Mouse (Mus musculus): ENCODE measurements around the gene Afmid. TPM values are rescaled to one million over a fixed set of nuclear protein-coding genes. Genes with fewer than 3 reads are reported as not detected.
"Not testable (repeated sequence)": the region's sequence is repeated elsewhere in the genome, so short reads cannot be mapped to it uniquely, and the experiment has no call there.

Gene Afmid
- total and polyA plus RNA-seq, 3 experiments = 5.0 to 7.5 (median 7.3) TPM

DNA sequence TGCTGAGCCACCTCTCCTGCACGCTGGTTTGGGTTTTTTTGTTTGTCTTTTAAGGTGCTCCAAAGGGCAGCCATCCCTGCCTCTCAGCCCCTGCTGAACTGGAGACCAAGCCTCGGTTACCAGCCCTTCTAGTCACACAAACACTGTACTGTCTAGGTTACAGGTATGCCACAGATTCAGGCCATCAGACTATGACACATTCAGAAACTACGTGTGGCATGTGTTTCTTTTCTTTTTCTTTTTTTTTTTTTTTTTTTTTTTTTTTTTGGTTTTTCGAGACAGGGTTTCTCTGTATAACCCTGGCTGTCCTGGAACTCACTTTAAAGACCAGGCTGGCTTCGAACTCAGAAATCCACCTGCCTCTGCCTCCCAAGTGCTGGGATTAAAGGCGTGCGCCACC is 37.2 kb upstream of the Afmid start:
- dilution Hi-C loops (cut with MboI; ENCODE audit: extremely low pct_ligation_motif_present, extremely low pct_unique_long_range_greater_than_20kb, low sequenced_read_pairs); in situ Hi-C loops (cut with MboI; ENCODE audit: low pct_ligation_motif_present, low pct_unique_long_range_greater_than_20kb, low sequenced_read_pairs): not testable (repeated sequence)
- peaks cover 0 to 39% of the 10 kb centered on the region in 2 experiments for H3K36me3 ChIP-seq (replicated peaks in 1 of 2; ENCODE audit: control insufficient read depth in 1 of 2, insufficient read depth in 1 of 2, low read length in 1 of 2)

DNA sequence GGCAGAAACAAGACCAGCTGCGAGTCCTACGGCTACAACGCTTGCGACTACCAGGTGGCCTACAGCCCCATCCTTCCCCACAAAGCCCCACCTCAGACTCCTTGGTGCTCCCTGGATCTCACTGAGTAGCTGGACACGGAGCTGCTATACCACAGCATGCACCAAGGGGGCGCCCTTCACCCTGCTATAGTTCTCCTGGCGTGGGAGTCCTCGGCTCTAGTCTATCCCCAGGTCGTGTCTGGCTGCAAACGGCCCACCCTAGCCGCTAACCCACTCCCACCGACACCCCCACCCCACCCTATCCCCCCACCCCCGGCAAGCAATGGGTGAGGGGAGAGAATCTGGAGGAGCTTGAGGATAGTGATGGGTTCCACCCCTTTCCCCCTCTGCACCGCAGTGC is 35.4 kb upstream of the Afmid start:
- H3K27me3 ChIP-seq (replicated peaks) = no peaks in the 10 kb centered on the region
- in situ Hi-C loops (cut with MboI; ENCODE audit: low pct_ligation_motif_present, low pct_unique_long_range_greater_than_20kb, low sequenced_read_pairs) (loop anchor here (5.0 kb wide), 1 partner anchor 37 kb away; the partner anchor contains the start of genes Afmid and Tk1), dilution Hi-C loops (cut with MboI; ENCODE audit: extremely low pct_ligation_motif_present, extremely low pct_unique_long_range_greater_than_20kb, low sequenced_read_pairs) (no loop called here)
- H3K36me3 ChIP-seq (replicated peaks in 1 of 2; ENCODE audit: control insufficient read depth in 1 of 2, insufficient read depth in 1 of 2, low read length in 1 of 2) = peaks cover 0 to 24% of the 10 kb centered on the region in 2 experiments
- no peaks in the 10 kb centered on the region for H3K79me2 ChIP-seq (replicated peaks; ENCODE audit: control insufficient read depth, extremely low read depth, insufficient read depth, poor library complexity, severe bottlenecking)
- H3K27ac ChIP-seq (ENCODE audit: insufficient read depth, low read depth) = no peak overlapping the region
- peaks cover 19 to 63% of the 10 kb centered on the region in 2 experiments for H3K4me1 ChIP-seq (ENCODE audit: control insufficient read depth in 1 of 2, insufficient read depth in 2 of 2)
- DNase-seq (ENCODE audit: extremely low read depth) = peak; percentile 85
- peak overlapping the region; percentile 84 for H3K4me2 ChIP-seq (ENCODE audit: insufficient read depth, low read depth, poor library complexity, severe bottlenecking)
- no peaks in the 10 kb centered on the region for H3K9me3 ChIP-seq (replicated peaks; ENCODE audit: low read length)
- peak overlapping the region in 2 of 3 experiments; percentile 27 to 45 for H3K4me3 ChIP-seq (replicated peaks in 1 of 3; ENCODE audit: low read depth in 2 of 3, low read length in 2 of 3, poor library complexity in 1 of 3)
- H3K9ac ChIP-seq (ENCODE audit: insufficient read depth, low read depth) = peak overlapping the region; percentile 39
- TF ChIP-seq MEF2A (IDR thresholded peaks at IDR 0.05; ENCODE audit: borderline replicate concordance, low read depth, low read length) (peak; percentile 36; the same call in 1 of the 2 replicates), E2F4 (IDR thresholded peaks at IDR 0.05; ENCODE audit: insufficient replicate concordance, low read depth, low read length) (no peak), ZMIZ1 (IDR thresholded peaks at IDR 0.05; ENCODE audit: low read depth, low read length) (no peak), USF2 (conservative IDR thresholded peaks at IDR 0.05; ENCODE audit: low read depth, low read length) (no peak), POLR2AphosphoS2 (IDR thresholded peaks at IDR 0.05; ENCODE audit: low read depth, low read length) (no peak), CHD2 (IDR thresholded peaks at IDR 0.05; ENCODE audit: low read length) (no peak; the same call in 1 of the 2 replicates), SMC3 (IDR thresholded peaks at IDR 0.05; ENCODE audit: low read depth, low read length) (peak; percentile 80), CTCF (conservative IDR thresholded peaks at IDR 0.05 in 1 of 2, IDR thresholded peaks at IDR 0.05 in 1 of 2; ENCODE audit: low read depth in 2 of 2, low read length in 2 of 2) (peak; percentile 82 to 94), UBTF (IDR thresholded peaks at IDR 0.05; ENCODE audit: low read depth, low read length) (no peak), POLR2A (IDR thresholded peaks at IDR 0.05; ENCODE audit: low read depth, low read length) (no peak), SIN3A (IDR thresholded peaks at IDR 0.05; ENCODE audit: low read length) (no peak; the same call in 1 of the 2 replicates), MXI1 (IDR thresholded peaks at IDR 0.05; ENCODE audit: low read depth, low read length) (no peak), GABPA (IDR thresholded peaks at IDR 0.05; ENCODE audit: insufficient replicate concordance, low read depth, low read length) (no peak), EP300 (IDR thresholded peaks at IDR 0.05; ENCODE audit: low read length) (no peak), RCOR1 (conservative IDR thresholded peaks at IDR 0.05; ENCODE audit: low read depth, low read length) (no peak), BHLHE40 (IDR thresholded peaks at IDR 0.05; ENCODE audit: low read depth, low read length) (no peak), MAZ (IDR thresholded peaks at IDR 0.05; ENCODE audit: low read depth, low read length) (no peak), USF1 (IDR thresholded peaks at IDR 0.05; ENCODE audit: low read depth, low read length) (no peak), JUN (IDR thresholded peaks at IDR 0.05; ENCODE audit: insufficient read depth, low read depth, low read length) (no peak), HCFC1 (IDR thresholded peaks at IDR 0.05; ENCODE audit: low read depth, low read length) (no peak), JUND (conservative IDR thresholded peaks at IDR 0.05; ENCODE audit: low read depth, low read length) (no peak), IRF4 (IDR thresholded peaks at IDR 0.05; ENCODE audit: low read depth, low read length) (no peak; the same call in 1 of the 2 replicates), ZC3H11A (IDR thresholded peaks at IDR 0.05; ENCODE audit: low read depth, low read length) (peak; percentile 48), TBP (conservative IDR thresholded peaks at IDR 0.05; ENCODE audit: low read depth, low read length) (no peak), ELF1 (IDR thresholded peaks at IDR 0.05; ENCODE audit: low read depth, low read length) (no peak), RAD21 (IDR thresholded peaks at IDR 0.05; ENCODE audit: low read depth, low read length) (peak; percentile 86), ZNF384 (IDR thresholded peaks at IDR 0.05; ENCODE audit: low read depth, low read length) (no peak), MAFK (IDR thresholded peaks at IDR 0.05; ENCODE audit: insufficient replicate concordance, low read length) (no peak), PAX5 (IDR thresholded peaks at IDR 0.05; ENCODE audit: low read length) (no peak), TCF12 (IDR thresholded peaks at IDR 0.05; ENCODE audit: low read depth, low read length) (no peak), ZKSCAN1 (IDR thresholded peaks at IDR 0.05; ENCODE audit: borderline replicate concordance, low read depth, low read length) (no peak), MAX (IDR thresholded peaks at IDR 0.05; ENCODE audit: low read length) (no peak)

More for the DNA sequence above, 37.2 kb upstream of the Afmid start:
- not testable (repeated sequence) for H3K4me2 ChIP-seq (ENCODE audit: insufficient read depth, low read depth, poor library complexity, severe bottlenecking); DNase-seq (ENCODE audit: extremely low read depth); H3K27me3 ChIP-seq (replicated peaks); H3K9me3 ChIP-seq (replicated peaks; ENCODE audit: low read length); H3K27ac ChIP-seq (ENCODE audit: insufficient read depth, low read depth); H3K79me2 ChIP-seq (replicated peaks; ENCODE audit: control insufficient read depth, extremely low read depth, insufficient read depth, poor library complexity, severe bottlenecking); H3K9ac ChIP-seq (ENCODE audit: insufficient read depth, low read depth); H3K4me3 ChIP-seq (replicated peaks in 1 of 3; ENCODE audit: low read depth in 2 of 3, low read length in 2 of 3, poor library complexity in 1 of 3)
- peaks cover 21 to 51% of the 10 kb centered on the region in 2 experiments for H3K4me1 ChIP-seq (ENCODE audit: control insufficient read depth in 1 of 2, insufficient read depth in 2 of 2)
- peak; percentile 49 for TF ChIP-seq EP300 (IDR thresholded peaks at IDR 0.05; ENCODE audit: low read length)
- TF ChIP-seq ZNF384 (IDR thresholded peaks at IDR 0.05; ENCODE audit: low read depth, low read length) = peak; percentile 93
- peak; percentile 29; the same call in 1 of the 2 replicates for TF ChIP-seq BHLHE40 (IDR thresholded peaks at IDR 0.05; ENCODE audit: low read depth, low read length)
- 0 out of 2 replicates have a peak, but pooled peaks have one; percentile 33 for TF ChIP-seq IRF4 (IDR thresholded peaks at IDR 0.05; ENCODE audit: low read depth, low read length)
